Mouse (Mus musculus) right cerebral cortex, postnatal 25 days (tissue): ENCODE data around the gene Borcs7.
A peak's percentile ranks its signal among the peaks of the same experiment; 100 is the strongest.
"Not testable (repeated sequence)": the region's sequence is repeated elsewhere in the genome, so short reads cannot be mapped to it uniquely, and the experiment has no call there.

ENCODE experiments used
- DNase-seq: peaks from one replicate; pipeline ENCODE4 v3.0.0; 2022

The Borcs7 gene

GRCm38 (mm10) chr19:46715016-46715415, 25.3 kb downstream of the Borcs7 start:
- DNase-seq: no peak

- DNase-seq: no peak
Measured at GRCm38 (mm10) chr19:46718150-46718549, 28.4 kb downstream of the Borcs7 start.

- no peak for DNase-seq
Measured at GRCm38 (mm10) chr19:46724411-46724810, 34.7 kb downstream of the Borcs7 start.

- no peak for DNase-seq
Measured at GRCm38 (mm10) chr19:46726142-46726541, 36.4 kb downstream of the Borcs7 start.

DNA sequence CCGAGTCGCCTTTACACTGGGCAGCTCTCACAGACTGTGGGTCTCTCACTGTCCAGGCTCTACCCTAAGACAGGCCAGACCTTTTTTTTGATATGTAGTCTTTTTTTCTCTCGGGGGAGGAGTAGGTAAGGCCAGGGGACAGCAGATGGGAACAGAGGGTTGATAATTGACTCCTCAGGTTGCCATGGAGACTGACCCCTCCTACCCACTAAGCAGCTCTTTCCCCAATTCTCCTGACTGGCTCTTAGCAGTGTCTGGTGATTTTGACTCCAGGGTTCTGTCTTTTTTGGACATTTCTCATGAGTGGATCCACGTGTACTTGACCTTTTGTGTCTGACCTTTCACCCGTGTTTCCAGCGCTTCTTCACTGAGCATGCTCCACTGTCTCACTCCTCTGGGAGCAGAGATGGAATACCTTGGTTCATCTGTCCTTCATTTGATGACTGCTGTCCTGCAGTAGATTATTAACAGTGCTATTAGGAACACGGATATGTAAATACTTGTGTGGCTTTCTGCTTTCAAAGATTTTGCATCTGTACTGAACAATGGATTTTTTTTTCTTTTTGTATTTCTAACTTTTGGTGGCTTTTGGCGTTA, 37.5 kb downstream of the Borcs7 start:
- no peak for DNase-seq

DNA sequence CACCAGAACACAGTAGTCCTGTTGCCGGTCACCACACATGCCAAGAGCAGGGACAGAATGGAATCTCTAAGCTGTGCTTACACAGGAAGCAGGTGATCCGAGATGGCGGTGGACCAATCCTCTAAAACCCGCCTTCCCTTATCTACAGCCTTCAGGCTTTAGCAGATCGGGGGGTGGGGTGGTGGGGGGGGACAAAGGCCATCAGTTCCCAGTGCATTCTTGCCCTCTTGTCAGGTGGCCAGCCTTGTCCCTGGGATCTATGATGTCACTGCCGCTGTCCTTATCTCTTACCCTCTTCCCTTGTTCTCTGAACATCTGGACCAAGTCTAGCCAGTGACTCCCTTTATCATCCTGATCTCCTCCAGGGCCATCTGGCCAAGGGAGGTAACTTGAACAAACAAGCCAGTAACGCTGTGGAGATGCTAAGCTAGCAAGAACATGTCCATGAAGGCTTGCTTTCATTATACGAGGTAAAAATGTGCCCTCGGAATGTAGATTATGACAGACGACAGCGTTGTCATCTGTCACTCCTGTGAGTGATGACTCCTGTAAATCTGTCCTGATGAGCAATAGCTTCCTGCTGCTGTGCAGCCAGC, 38.3 kb downstream of the Borcs7 start:
- DNase-seq: no peak

GRCm38 (mm10) chr19:46728909-46729308, 39.2 kb downstream of the Borcs7 start:
- DNase-seq: no peak

DNA sequence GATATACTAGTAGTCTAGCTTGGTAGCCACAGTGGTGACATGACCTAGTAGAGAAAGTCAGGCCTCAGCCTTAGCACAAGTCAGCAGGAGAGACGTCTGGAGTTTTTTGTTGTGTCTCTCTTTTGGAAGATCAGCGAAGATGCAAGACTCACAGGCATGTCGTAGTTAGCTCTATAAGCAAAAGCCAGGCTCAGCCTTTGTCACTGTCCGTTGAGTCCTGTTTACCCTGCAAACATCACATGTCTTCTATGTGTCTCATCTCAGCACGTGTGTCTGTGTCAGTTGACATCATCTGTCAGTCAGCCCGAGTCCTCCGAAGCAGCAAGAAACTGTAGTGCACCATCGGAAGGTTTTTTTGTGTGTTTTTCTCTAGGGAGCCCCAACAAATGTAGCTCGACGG, 41.6 kb downstream of the Borcs7 start:
- no peak for DNase-seq

DNA sequence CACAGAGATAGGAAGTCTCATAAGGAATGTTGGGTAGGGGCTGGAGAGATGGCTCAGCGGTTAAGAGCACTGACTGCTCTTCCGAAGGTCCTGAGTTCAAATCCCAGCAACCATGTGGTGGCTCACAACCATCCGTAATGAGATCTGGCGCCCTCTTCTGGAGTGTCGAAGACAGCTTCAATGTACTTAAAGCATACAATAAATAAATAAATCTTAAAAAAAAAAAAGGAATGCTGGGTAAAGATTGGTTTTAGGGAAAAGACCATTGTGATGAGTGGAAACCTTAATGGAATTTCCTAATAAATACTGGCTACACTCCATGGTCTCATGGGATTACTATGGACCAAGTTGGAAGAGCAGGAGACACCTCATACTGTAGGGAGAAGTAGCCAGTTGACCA, 43.0 kb downstream of the Borcs7 start:
- not testable (repeated sequence) for DNase-seq

- DNase-seq: no peak
Measured at GRCm38 (mm10) chr19:46733626-46734025, 43.9 kb downstream of the Borcs7 start.

GRCm38 (mm10) chr19:46735241-46735640, 45.5 kb downstream of the Borcs7 start:
- no peak for DNase-seq

DNA sequence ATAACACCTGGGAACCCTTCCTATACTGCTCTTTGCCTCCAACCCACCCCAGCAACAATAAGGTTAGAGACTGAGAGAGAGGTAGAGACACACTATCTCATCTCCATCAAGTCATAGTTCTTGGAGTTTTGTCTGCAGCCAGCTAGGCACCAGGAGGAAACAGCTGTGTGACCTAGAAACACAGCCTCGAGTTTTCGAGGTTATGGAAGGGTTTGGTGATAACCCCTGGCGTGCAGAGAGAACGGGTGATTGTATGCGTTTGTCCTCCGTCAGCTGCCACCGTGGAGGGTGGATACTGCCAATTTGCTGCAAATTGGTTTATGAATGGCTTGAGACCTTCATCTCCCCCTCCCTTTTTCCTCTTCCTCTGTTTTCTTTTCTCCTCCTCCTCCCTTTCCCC, 47.4 kb downstream of the Borcs7 start:
- no peak for DNase-seq

DNA sequence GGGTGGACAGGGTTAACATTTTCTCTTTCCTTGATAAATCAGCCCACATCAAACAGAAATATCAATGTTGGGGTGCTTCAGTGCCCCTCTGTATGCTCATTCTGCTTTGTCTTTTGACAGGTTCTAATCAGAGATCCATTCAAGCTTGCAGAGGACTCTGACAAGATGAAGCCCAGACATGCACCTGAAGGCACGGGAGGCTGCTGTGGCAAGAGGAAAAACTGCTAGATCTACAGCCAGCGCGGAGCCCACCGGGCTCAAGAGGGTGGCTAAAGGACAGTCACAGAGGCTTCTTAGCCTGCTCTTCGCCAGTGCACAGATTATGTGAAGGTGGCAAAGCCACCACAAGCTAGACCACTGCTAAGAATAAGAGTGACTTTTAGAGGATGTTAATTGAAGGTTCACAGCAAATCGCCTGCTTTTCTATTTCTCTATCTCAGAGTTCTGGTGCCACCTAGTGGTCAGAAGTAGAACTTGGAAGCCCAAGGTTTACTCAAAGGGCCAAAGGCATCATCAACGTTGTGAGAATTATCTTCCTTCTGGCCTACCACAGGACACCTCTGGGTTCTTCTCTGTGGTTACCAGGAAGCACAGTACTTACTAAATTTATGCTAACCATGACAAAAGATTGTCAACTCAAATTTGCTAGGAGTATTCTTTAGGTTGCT, 50.8 kb downstream of the Borcs7 start:
- DNase-seq: peak; percentile 48

GRCm38 (mm10) chr19:46741574-46741973, 51.9 kb downstream of the Borcs7 start:
- no peak for DNase-seq

- DNase-seq: no peak
Measured at GRCm38 (mm10) chr19:46744681-46745080, 55.0 kb downstream of the Borcs7 start.

DNA sequence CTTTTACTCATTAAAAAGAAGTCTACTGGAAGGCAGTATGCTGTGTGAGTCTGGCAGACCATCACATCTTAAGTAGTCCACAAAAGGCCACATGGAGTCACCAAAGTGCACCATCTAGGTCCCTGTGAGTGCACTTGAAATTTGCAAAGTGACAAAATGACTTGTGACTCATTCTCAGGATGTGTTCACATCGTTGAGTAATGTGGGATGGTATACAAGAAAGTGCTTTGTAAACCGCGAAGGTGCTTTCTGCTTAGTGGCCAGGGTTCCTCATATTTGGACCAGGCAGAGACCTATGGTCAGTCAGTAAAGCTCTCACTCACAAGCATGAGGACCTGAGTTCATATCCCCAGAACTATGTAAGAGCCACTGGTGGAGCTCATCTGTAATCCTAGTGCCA, 58.1 kb downstream of the Borcs7 start:
- DNase-seq: no peak

DNA sequence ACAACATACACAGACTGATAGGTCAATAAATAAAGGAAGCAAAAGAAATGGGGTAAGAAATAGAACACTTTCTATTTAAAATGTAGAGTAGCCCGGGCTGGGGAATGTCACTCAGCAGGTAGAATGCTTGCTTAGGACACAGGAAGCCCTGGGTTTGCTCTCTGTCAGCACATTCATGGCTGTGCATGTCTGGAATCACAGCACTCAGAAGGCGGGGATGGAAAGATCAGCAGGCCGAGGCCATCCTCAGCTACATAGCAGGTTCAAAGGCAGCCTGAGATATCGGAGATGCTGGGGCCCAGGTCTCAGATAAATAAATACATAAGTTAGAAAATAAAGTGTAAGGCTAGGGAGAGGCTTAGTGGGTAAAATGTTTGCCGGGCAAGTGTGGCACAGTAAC, 62.5 kb downstream of the Borcs7 start:
- DNase-seq: no peak
